Mouse (Mus musculus): ENCODE data around the gene Susd5.

The Susd5 gene

GRCm38 (mm10) chr9:114057090-114057796 lies at the start of gene Susd5:
Gene Susd5, plus strand, starts transcription at chr9:114057140.
- DNase-seq (ENCODE audit: inconsistent ontology term) = peak; percentile 59

- peak; percentile 38 for DNase-seq (ENCODE audit: inconsistent ontology term)
These were observed 49.0 kb upstream of the Susd5 start for GRCm38 (mm10) chr9:114007850-114008350.

GRCm38 (mm10) chr9:114009526-114009925 lies 47.4 kb upstream of the Susd5 start:
- no peak for DNase-seq (ENCODE audit: inconsistent ontology term)

- DNase-seq (ENCODE audit: inconsistent ontology term) = no peak
These were observed 45.7 kb upstream of the Susd5 start for GRCm38 (mm10) chr9:114011203-114011602.

- no peak for DNase-seq (ENCODE audit: inconsistent ontology term)
These were observed 42.9 kb upstream of the Susd5 start for GRCm38 (mm10) chr9:114014034-114014433.

GRCm38 (mm10) chr9:114015724-114016123 lies 41.2 kb upstream of the Susd5 start:
- no peak for DNase-seq (ENCODE audit: inconsistent ontology term)

GRCm38 (mm10) chr9:114016402-114016801 lies 40.5 kb upstream of the Susd5 start:
- DNase-seq (ENCODE audit: inconsistent ontology term) = peak; percentile 25

GRCm38 (mm10) chr9:114019012-114019762 lies 37.8 kb upstream of the Susd5 start:
- DNase-seq (ENCODE audit: inconsistent ontology term) = no peak

GRCm38 (mm10) chr9:114022141-114022540 lies 34.8 kb upstream of the Susd5 start:
- no peak for DNase-seq (ENCODE audit: inconsistent ontology term)

GRCm38 (mm10) chr9:114025182-114025581 lies 31.8 kb upstream of the Susd5 start:
- no peak for DNase-seq (ENCODE audit: inconsistent ontology term)

GRCm38 (mm10) chr9:114025846-114026245 lies 31.1 kb upstream of the Susd5 start:
- DNase-seq (ENCODE audit: inconsistent ontology term) = peak; percentile 17

- peak; percentile 93 for DNase-seq (ENCODE audit: inconsistent ontology term)
These were observed 30.5 kb upstream of the Susd5 start for GRCm38 (mm10) chr9:114026261-114026934.

GRCm38 (mm10) chr9:114040945-114041344 lies 16.0 kb upstream of the Susd5 start:
- no peak for DNase-seq (ENCODE audit: inconsistent ontology term)

- no peak for DNase-seq (ENCODE audit: inconsistent ontology term)
These were observed 14.4 kb upstream of the Susd5 start for GRCm38 (mm10) chr9:114042490-114042889.

- no peak for DNase-seq (ENCODE audit: inconsistent ontology term)
These were observed 12.5 kb upstream of the Susd5 start for GRCm38 (mm10) chr9:114044446-114044845.

- no peak for DNase-seq (ENCODE audit: inconsistent ontology term)
These were observed 10.9 kb upstream of the Susd5 start, which contains the start of gene Fbxl2 for GRCm38 (mm10) chr9:114046028-114046427. Gene Fbxl2, minus strand, starts transcription at chr9:114046191.

GRCm38 (mm10) chr9:114046676-114047075 lies 10.3 kb upstream of the Susd5 start:
- DNase-seq (ENCODE audit: inconsistent ontology term) = no peak

GRCm38 (mm10) chr9:114050106-114050505 lies 6.8 kb upstream of the Susd5 start:
- DNase-seq (ENCODE audit: inconsistent ontology term) = no peak

GRCm38 (mm10) chr9:114050778-114051177 lies 6.2 kb upstream of the Susd5 start:
- DNase-seq (ENCODE audit: inconsistent ontology term) = no peak

- DNase-seq (ENCODE audit: inconsistent ontology term) = no peak
These were observed 4.9 kb upstream of the Susd5 start for GRCm38 (mm10) chr9:114052031-114052430.

- DNase-seq (ENCODE audit: inconsistent ontology term) = no peak
These were observed 4.1 kb upstream of the Susd5 start for GRCm38 (mm10) chr9:114052866-114053265.

GRCm38 (mm10) chr9:114068494-114069053 lies 11.6 kb downstream of the Susd5 start:
- no peak for DNase-seq (ENCODE audit: inconsistent ontology term)

All from Muller cell, postnatal 12 days (primary cell).